Mouse (Mus musculus) heart, adult 2 months (tissue): ENCODE measurements at regions not wholly inside any gene's neighbourhood (a gene's known extent, or its start where the extent isn't known, plus 50 kb on each side); places are given as distances from the start of the nearest gene placed in this dataset.

Source experiments
- CTCF ChIP-seq: fragments of 200-600 bp; IDR thresholded peaks from 2 replicates; pipeline ENCODE4 v1.8.1; 2022; ENCODE audit warnings: antibody characterized with exemption, mild to moderate bottlenecking, moderate library complexity
- EP300 ChIP-seq: fragments of 200-500 bp; IDR thresholded peaks from 2 replicates; pipeline ENCODE4 v1.6.1; 2011; ENCODE audit warnings: low read depth, low read length, control low read depth; ENCODE audit not compliant: insufficient read depth

DNA sequence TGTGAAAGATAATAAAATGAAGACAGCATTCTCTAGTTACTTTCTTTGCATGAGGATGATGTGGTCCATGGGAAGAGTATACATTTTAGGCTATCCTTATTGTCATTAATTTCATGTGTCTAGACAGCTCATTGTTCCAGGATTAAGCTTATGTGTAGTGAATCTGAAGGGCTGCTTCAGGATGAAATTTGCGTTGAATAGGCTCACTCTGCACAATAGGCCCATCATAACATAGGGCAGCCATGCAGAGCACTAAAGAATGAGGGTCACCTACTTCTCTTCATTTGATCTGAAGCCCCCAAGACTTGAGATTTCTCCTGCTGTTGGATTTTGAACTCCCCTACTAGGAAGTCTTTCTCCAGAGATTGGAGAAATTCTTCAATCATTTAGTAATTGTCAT lies 746.2 kb upstream of the Pcdh20 start:
- no peak for TF ChIP-seq EP300
- TF ChIP-seq CTCF, result no peak
